Mouse (Mus musculus) layer of hippocampus, adult 2 months (tissue): ENCODE measurements at regions not wholly inside any gene's neighbourhood (a gene's known extent, or its start where the extent isn't known, plus 50 kb on each side); places are given as distances from the start of the nearest gene placed in this dataset.

Experiments used
- DNase-seq, 2 experiments: peaks; one replicate each; pipeline ENCODE4 v3.0.0; 2022; ENCODE audit warnings: low spot score in 2 of 2
- H3K27ac ChIP-seq: fragments of 200-600 bp; 2 replicates; pipeline ENCODE4 v1.8.1; 2022
- H3K4me3 ChIP-seq: fragments of 200-600 bp; 2 replicates; pipeline ENCODE4 v1.8.1; 2022; ENCODE audit warnings: mild to moderate bottlenecking
- CTCF ChIP-seq: fragments of 200-600 bp; conservative IDR thresholded peaks from 2 replicates; pipeline ENCODE4 v1.8.1; 2022; ENCODE audit warnings: antibody characterized with exemption, mild to moderate bottlenecking, moderate library complexity

GRCm38 (mm10) chr4:124064601-124065000 lies 146.8 kb upstream of the 4930535I16Rik start:
- no peak overlapping the region for H3K4me3 ChIP-seq
- TF ChIP-seq CTCF: no peak
- peak in 1 of 2 experiments; percentile 2 for DNase-seq
- no peak overlapping the region for H3K27ac ChIP-seq

GRCm38 (mm10) chr4:124063269-124064100 lies 145.7 kb upstream of the 4930535I16Rik start:
- Histone ChIP-seq H3K4me3 (no peak overlapping the region), H3K27ac (no peak overlapping the region)
- DNase-seq: no peak
- no peak for TF ChIP-seq CTCF

- no peak overlapping the region for H3K27ac ChIP-seq
- TF ChIP-seq CTCF: no peak
- no peak overlapping the region for H3K4me3 ChIP-seq
- no peak for DNase-seq
These were observed 139.8 kb upstream of the 4930535I16Rik start for GRCm38 (mm10) chr4:124057607-124058006.

GRCm38 (mm10) chr4:124054240-124054760 lies 136.5 kb upstream of the 4930535I16Rik start:
- no peak for TF ChIP-seq CTCF
- no peak for DNase-seq
- Histone ChIP-seq H3K27ac (no peak overlapping the region), H3K4me3 (no peak overlapping the region)

- TF ChIP-seq CTCF: no peak
- Histone ChIP-seq H3K27ac (no peak overlapping the region), H3K4me3 (no peak overlapping the region)
- DNase-seq: no peak
These were observed 135.7 kb upstream of the 4930535I16Rik start for GRCm38 (mm10) chr4:124053340-124054038.

GRCm38 (mm10) chr4:124052387-124052786 lies 134.6 kb upstream of the 4930535I16Rik start:
- TF ChIP-seq CTCF: no peak
- peak; percentile 22 to 34 for DNase-seq
- H3K27ac ChIP-seq: peak overlapping the region; percentile 21; the same call in 1 of the 2 replicates
- H3K4me3 ChIP-seq: no peak overlapping the region

- DNase-seq: peak; percentile 45 to 59
- no peak overlapping the region for H3K4me3 ChIP-seq
- peak overlapping the region; percentile 46; the same call in 1 of the 2 replicates for H3K27ac ChIP-seq
- no peak for TF ChIP-seq CTCF
These were observed 130.6 kb upstream of the 4930535I16Rik start for GRCm38 (mm10) chr4:124048348-124048831.

- Histone ChIP-seq H3K4me3 (no peak overlapping the region), H3K27ac (peak overlapping the region; percentile 46; the same call in 1 of the 2 replicates)
- no peak for DNase-seq
- TF ChIP-seq CTCF: no peak
These were observed 130.1 kb upstream of the 4930535I16Rik start for GRCm38 (mm10) chr4:124047898-124048297.

- DNase-seq: no peak
- H3K27ac ChIP-seq: peak overlapping the region; percentile 72
- TF ChIP-seq CTCF: no peak
- no peak overlapping the region for H3K4me3 ChIP-seq
These were observed 118.7 kb upstream of the 4930535I16Rik start for GRCm38 (mm10) chr4:124036483-124036882.

GRCm38 (mm10) chr4:124035657-124036061 lies 117.8 kb upstream of the 4930535I16Rik start:
- peak in 1 of 2 experiments; percentile 29 for DNase-seq
- no peak for TF ChIP-seq CTCF
- peak overlapping the region; percentile 72 for H3K27ac ChIP-seq

GRCm38 (mm10) chr4:124035192-124035591 lies 117.4 kb upstream of the 4930535I16Rik start:
- peak overlapping the region; percentile 11; the same call in 1 of the 2 replicates for H3K4me3 ChIP-seq
- DNase-seq: peak in 1 of 2 experiments; percentile 35
- H3K27ac ChIP-seq: peak overlapping the region; percentile 72
- no peak for TF ChIP-seq CTCF

More at GRCm38 (mm10) chr4:124035657-124036061, 117.8 kb upstream of the 4930535I16Rik start:
- peak overlapping the region; percentile 11; the same call in 1 of the 2 replicates for H3K4me3 ChIP-seq

- Histone ChIP-seq H3K4me3 (no peak overlapping the region), H3K27ac (no peak overlapping the region)
- no peak for TF ChIP-seq CTCF
- no peak for DNase-seq
These were observed 110.2 kb upstream of the 4930535I16Rik start for GRCm38 (mm10) chr4:124028061-124028460.

GRCm38 (mm10) chr4:124016401-124016800 lies 98.6 kb upstream of the 4930535I16Rik start:
- DNase-seq: no peak
- no peak overlapping the region for H3K27ac ChIP-seq
- H3K4me3 ChIP-seq: no peak overlapping the region
- TF ChIP-seq CTCF: no peak
